Mouse (Mus musculus) embryonic facial prominence, embryonic 12.5 days (tissue): ENCODE results near the gene Snx17. TPM values are rescaled to one million over a fixed set of nuclear protein-coding genes. Genes with fewer than 3 reads are reported as not detected.

Source experiments
- ATAC-seq: fragments of 200-750 bp; cut with Nextera tagmentation; 2 replicates; pipeline ENCODE4 v1.8.0; 2017; ENCODE audit not compliant: insufficient number of reproducible peaks, insufficient read depth, low FRiP score, low TSS enrichment
- H3K27ac ChIP-seq: fragments of 300-500 bp; sonication (generic); 2 replicates; pipeline ENCODE4 v1.5.1; 2016; ENCODE audit warnings: mild to moderate bottlenecking
- H3K27me3 ChIP-seq: fragments of 300-500 bp; sonication (generic); 2 replicates; pipeline ENCODE4 v1.6.1; 2016; ENCODE audit warnings: mild to moderate bottlenecking, moderate library complexity
- H3K36me3 ChIP-seq: fragments of 300-500 bp; sonication (generic); 2 replicates; pipeline ENCODE4 v1.6.1; 2016; ENCODE audit warnings: mild to moderate bottlenecking
- H3K4me1 ChIP-seq: fragments of 300-500 bp; sonication (generic); 2 replicates; pipeline ENCODE4 v1.6.1; 2016
- H3K4me2 ChIP-seq: fragments of 300-500 bp; sonication (generic); replicated peaks from 2 replicates; pipeline ENCODE4 v1.6.1; 2016; ENCODE audit warnings: mild to moderate bottlenecking, moderate library complexity
- H3K4me3 ChIP-seq: fragments of 300-500 bp; sonication (generic); 2 replicates; pipeline ENCODE4 v1.5.1; 2016; ENCODE audit warnings: mild to moderate bottlenecking
- H3K9ac ChIP-seq: fragments of 300-500 bp; sonication (generic); 2 replicates; pipeline ENCODE4 v1.6.1; 2016; ENCODE audit warnings: mild to moderate bottlenecking, moderate library complexity
- H3K9me3 ChIP-seq: fragments of 300-500 bp; sonication (generic); 2 replicates; pipeline ENCODE4 v1.6.1; 2016; ENCODE audit warnings: mild to moderate bottlenecking, moderate library complexity
- WGBS: fragments of 180-500 bp; shearing (Covaris S2); methylation state at CpG from one replicate; pipeline ENCODE4 v1.1.7; 2016; 5-methylcytosine and 5-hydroxymethylcytosine counted together
- polyA plus RNA-seq: library from polyadenylated mRNA; unstranded; fragments of >200 nt; fragmentation: Nextera tagmentation; extraction: Ambion mirVana; gene quantifications from 2 replicates; pipeline ENCODE4 v1.2.1, GENCODE M21; 2016

Snx17 gene
- polyA plus RNA-seq, 1 experiment from 2014 or later: 152 TPM

- H3K9me3 ChIP-seq: no peaks in the 10 kb centered on the region
- H3K36me3 ChIP-seq: no peaks in the 10 kb centered on the region
- no peak overlapping the region for H3K4me3 ChIP-seq
- 74% methylated on average over 7 of the region's 7 CpGs for WGBS
- no peak for ATAC-seq
- no peak overlapping the region for H3K4me2 ChIP-seq
- no peak overlapping the region for H3K9ac ChIP-seq
- H3K27ac ChIP-seq: no peak overlapping the region
- peaks cover 6% of the 10 kb centered on the region for H3K4me1 ChIP-seq
- no peaks in the 10 kb centered on the region for H3K27me3 ChIP-seq
Measured at GRCm38 (mm10) chr5:31218294-31218693, 25.3 kb downstream of the Snx17 start.

- Histone ChIP-seq H3K9me3 (no peaks in the 10 kb centered on the region), H3K27ac (no peak overlapping the region), H3K4me3 (peak overlapping the region; percentile 100), H3K27me3 (no peaks in the 10 kb centered on the region), H3K4me1 (peaks cover 6% of the 10 kb centered on the region), H3K9ac (no peak overlapping the region), H3K4me2 (peak overlapping the region; percentile 82), H3K36me3 (no peaks in the 10 kb centered on the region)
- 0% methylated on average over 2 of the region's 2 CpGs for WGBS
- no peak for ATAC-seq
Measured at GRCm38 (mm10) chr5:31219070-31219469, 26.0 kb downstream of the Snx17 start.

GRCm38 (mm10) chr5:31219474-31219873, 26.4 kb downstream of the Snx17 start:
- Histone ChIP-seq H3K27me3 (no peaks in the 10 kb centered on the region), H3K9me3 (no peaks in the 10 kb centered on the region), H3K27ac (peak overlapping the region; percentile 94), H3K4me3 (peak overlapping the region; percentile 100), H3K4me2 (peak overlapping the region; percentile 82), H3K9ac (peak overlapping the region; percentile 92), H3K36me3 (no peaks in the 10 kb centered on the region), H3K4me1 (peaks cover 6% of the 10 kb centered on the region)
- WGBS: 2% methylated on average over 11 of the region's 11 CpGs
- no peak for ATAC-seq

GRCm38 (mm10) chr5:31219911-31220447, 27.0 kb downstream of the Snx17 start:
- peak overlapping the region; percentile 82 for H3K4me2 ChIP-seq
- peak; percentile 74 for ATAC-seq
- under 1% methylated on average over 40 of the region's 40 CpGs for whole genome bisulfite sequencing

GRCm38 (mm10) chr5:31220448-31221303, 27.6 kb downstream of the Snx17 start, which contains the start of gene Ppm1g:
Ppm1g (minus strand) TSS chr5:31220687.
- peak within 1 kb of the TSS; percentile 92 for H3K9ac ChIP-seq
- peak within 1 kb of the TSS; percentile 94 for H3K27ac ChIP-seq
- H3K4me1 ChIP-seq: peaks cover 6% of the 10 kb centered on the region
- peak; percentile 92 for ATAC-seq
- H3K36me3 ChIP-seq: no peaks in the 10 kb centered on the region
- H3K27me3 ChIP-seq: no peaks in the 10 kb centered on the region
- WGBS: under 1% methylated on average over 70 of the region's 70 CpGs
- no peaks in the 10 kb centered on the region for H3K9me3 ChIP-seq
- H3K4me3 ChIP-seq: peak within 1 kb of the TSS; percentile 100
- H3K4me2 ChIP-seq: peak within 1 kb of the TSS; percentile 82

More at GRCm38 (mm10) chr5:31219911-31220447, 27.0 kb downstream of the Snx17 start:
- Histone ChIP-seq H3K36me3 (no peaks in the 10 kb centered on the region), H3K4me1 (peaks cover 6% of the 10 kb centered on the region), H3K4me3 (peak overlapping the region; percentile 100), H3K9me3 (no peaks in the 10 kb centered on the region), H3K27ac (peak overlapping the region; percentile 94), H3K27me3 (no peaks in the 10 kb centered on the region), H3K9ac (peak overlapping the region; percentile 92)

- H3K36me3 ChIP-seq: no peaks in the 10 kb centered on the region
- peak overlapping the region; percentile 92 for H3K9ac ChIP-seq
- peak overlapping the region; percentile 94 for H3K27ac ChIP-seq
- ATAC-seq: no peak
- no peaks in the 10 kb centered on the region for H3K27me3 ChIP-seq
- peak overlapping the region; percentile 100 for H3K4me3 ChIP-seq
- peak overlapping the region; percentile 82 for H3K4me2 ChIP-seq
- no peaks in the 10 kb centered on the region for H3K9me3 ChIP-seq
- H3K4me1 ChIP-seq: peaks cover 6% of the 10 kb centered on the region
- WGBS: 13% methylated on average over 11 of the region's 11 CpGs
Measured at GRCm38 (mm10) chr5:31221304-31221945, 28.4 kb downstream of the Snx17 start.

- Histone ChIP-seq H3K36me3 (no peaks in the 10 kb centered on the region), H3K27me3 (no peaks in the 10 kb centered on the region), H3K9ac (no peak overlapping the region), H3K27ac (no peak overlapping the region), H3K9me3 (no peaks in the 10 kb centered on the region), H3K4me3 (no peak overlapping the region), H3K4me2 (no peak overlapping the region), H3K4me1 (peaks cover 6% of the 10 kb centered on the region)
- WGBS: 90% methylated on average over 9 of the region's 9 CpGs
- ATAC-seq: no peak
Measured at GRCm38 (mm10) chr5:31222696-31223095, 29.7 kb downstream of the Snx17 start.

- Histone ChIP-seq H3K4me1 (no peaks in the 10 kb centered on the region), H3K27me3 (no peaks in the 10 kb centered on the region), H3K4me2 (no peak overlapping the region), H3K4me3 (no peak overlapping the region), H3K36me3 (no peaks in the 10 kb centered on the region), H3K27ac (no peak overlapping the region), H3K9me3 (no peaks in the 10 kb centered on the region), H3K9ac (no peak overlapping the region)
- ATAC-seq: no peak
- WGBS: 81% methylated on average over 1 of the region's 1 CpGs
Measured at GRCm38 (mm10) chr5:31226641-31227040, 33.6 kb downstream of the Snx17 start.

- Histone ChIP-seq H3K27ac (peak within 1 kb of the TSS; percentile 98), H3K9me3 (peaks cover 2% of the 10 kb centered on the region; the same call in 1 of the 2 replicates), H3K4me3 (peak within 1 kb of the TSS; percentile 94), H3K27me3 (no peaks in the 10 kb centered on the region), H3K4me2 (peak within 1 kb of the TSS; percentile 52), H3K9ac (peak within 1 kb of the TSS; percentile 94), H3K4me1 (peaks cover 6% of the 10 kb centered on the region), H3K36me3 (peaks cover 24% of the 10 kb centered on the region)
- ATAC-seq: peak; percentile 98
- WGBS: under 1% methylated on average over 75 of the region's 103 CpGs
Measured at GRCm38 (mm10) chr5:31240637-31241521, 47.9 kb downstream of the Snx17 start, which contains the start of the genes Nrbp1 and Gm9970. Nrbp1 (plus strand) TSS chr5:31240864. Gm9970 (minus strand) TSS chr5:31241232.

- Histone ChIP-seq H3K4me2 (peak overlapping the region; percentile 52), H3K9ac (peak overlapping the region; percentile 94), H3K27me3 (no peaks in the 10 kb centered on the region), H3K27ac (peak overlapping the region; percentile 98), H3K4me1 (peaks cover 6% of the 10 kb centered on the region), H3K4me3 (peak overlapping the region; percentile 94), H3K36me3 (peaks cover 30% of the 10 kb centered on the region), H3K9me3 (peaks cover 1% of the 10 kb centered on the region; the same call in 1 of the 2 replicates)
- under 1% methylated on average over 13 of the region's 13 CpGs for WGBS
- ATAC-seq: 0 out of 2 replicates have a peak, but pooled peaks have one; percentile 3
Measured at GRCm38 (mm10) chr5:31241522-31242034, 48.6 kb downstream of the Snx17 start.
